ENCODE assay signal across 8 mouse cellular contexts in genomic region chr7:24902630-24903443, GRCm38 (mm10). TPM values are rescaled to one million over a fixed set of nuclear protein-coding genes. Genes with fewer than 3 reads are reported as not detected.
DNase-seq lines count a peak whose midpoint lies in the region; ATAC-seq and TF ChIP-seq lines count a peak whose summit lies in the region.

Gene Arhgef1, plus strand, starts transcription at chr7:24902912.

- TF ChIP-seq CTCF in intestine, postnatal 0 days (IDR thresholded peaks at IDR 0.05; ENCODE audit: low read depth), result no peak

- peak within 1 kb of the TSS; percentile 71 for H3K9ac ChIP-seq in intestine, postnatal 0 days (ENCODE audit: low read depth, low read length)
- peak within 1 kb of the TSS; percentile 79 for H3K9ac ChIP-seq in limb, embryonic 15.5 days
- peak within 1 kb of the TSS; percentile 82 for H3K9ac ChIP-seq in midbrain, embryonic 16.5 days (ENCODE audit: low read depth, low read length)

- peak; percentile 54 for ATAC-seq in intestine, postnatal 0 days
- no peak for ATAC-seq in limb, embryonic 15.5 days (ENCODE audit: insufficient number of reproducible peaks, low FRiP score, low TSS enrichment, low read depth)
- ATAC-seq in midbrain, embryonic 16.5 days, result no peak

- peak; percentile 25 to 36 for DNase-seq in left cerebral cortex, adult 18-20 months (ENCODE audit: low spot score in 2 of 2)
- no peak for DNase-seq in left cerebral cortex, adult 11 months (ENCODE audit: low spot score)
- peak; percentile 48 for DNase-seq in embryo, embryonic 10 days (ENCODE audit: low spot score)
- DNase-seq in heart, adult 11 months, result peak; percentile 98
- DNase-seq in splenic B cell, adult 2 months (ENCODE audit: low read depth, low spot score), result peak; percentile 80

- no peaks in the 10 kb centered on the region for H3K27me3 ChIP-seq in intestine, postnatal 0 days (replicated peaks; ENCODE audit: control insufficient read depth, insufficient read depth, low read length)
- H3K27me3 ChIP-seq in limb, embryonic 15.5 days, result no peaks in the 10 kb centered on the region
- no peaks in the 10 kb centered on the region for H3K27me3 ChIP-seq in midbrain, embryonic 16.5 days (ENCODE audit: control insufficient read depth, insufficient read depth, low read depth, low read length)
- H3K27me3 ChIP-seq in splenic B cell, adult 2 months (ENCODE audit: control insufficient read depth, insufficient read depth, low read length, poor library complexity, severe bottlenecking), result no peaks in the 10 kb centered on the region

- H3K4me1 ChIP-seq in intestine, postnatal 0 days (replicated peaks; ENCODE audit: control insufficient read depth, insufficient read depth, low read length), result no peaks in the 10 kb centered on the region
- peaks cover 48% of the 10 kb centered on the region for H3K4me1 ChIP-seq in limb, embryonic 15.5 days
- peaks cover 29% of the 10 kb centered on the region for H3K4me1 ChIP-seq in midbrain, embryonic 16.5 days (ENCODE audit: control insufficient read depth, insufficient read depth, low read length)

- peak within 1 kb of the TSS; percentile 53 for H3K4me3 ChIP-seq in intestine, postnatal 0 days (ENCODE audit: low read depth, low read length)
- peak within 1 kb of the TSS; percentile 80 for H3K4me3 ChIP-seq in limb, embryonic 15.5 days
- H3K4me3 ChIP-seq in midbrain, embryonic 16.5 days (ENCODE audit: low read depth, low read length), result peak within 1 kb of the TSS; percentile 59

- peaks cover 2% of the 10 kb centered on the region; the same call in 1 of the 2 replicates for H3K36me3 ChIP-seq in intestine, postnatal 0 days (ENCODE audit: control insufficient read depth, insufficient read depth)
- no peaks in the 10 kb centered on the region for H3K36me3 ChIP-seq in limb, embryonic 15.5 days
- no peaks in the 10 kb centered on the region for H3K36me3 ChIP-seq in midbrain, embryonic 16.5 days (ENCODE audit: control insufficient read depth, insufficient read depth, low read length)
- peaks cover 18% of the 10 kb centered on the region for H3K36me3 ChIP-seq in splenic B cell, adult 2 months (ENCODE audit: control insufficient read depth, insufficient read depth, low read length, poor library complexity, severe bottlenecking)

- H3K9me3 ChIP-seq in intestine, postnatal 0 days (ENCODE audit: control insufficient read depth), result no peaks in the 10 kb centered on the region
- no peaks in the 10 kb centered on the region for H3K9me3 ChIP-seq in limb, embryonic 15.5 days
- no peaks in the 10 kb centered on the region for H3K9me3 ChIP-seq in midbrain, embryonic 16.5 days (replicated peaks; ENCODE audit: control insufficient read depth, low read length, poor library complexity, severe bottlenecking)

- 4% methylated on average over 58 of the region's 68 CpGs for WGBS in intestine, postnatal 0 days
- 9% methylated on average over 37 of the region's 68 CpGs for WGBS in limb, embryonic 15.5 days
- 9% methylated on average over 43 of the region's 68 CpGs for WGBS in midbrain, embryonic 16.5 days

- H3K4me2 ChIP-seq in intestine, postnatal 0 days (replicated peaks; ENCODE audit: low read depth), result peak within 1 kb of the TSS; percentile 75
- peak within 1 kb of the TSS; percentile 67 for H3K4me2 ChIP-seq in limb, embryonic 15.5 days
- H3K4me2 ChIP-seq in midbrain, embryonic 16.5 days (ENCODE audit: low read length), result peak within 1 kb of the TSS; percentile 88

- H3K27ac ChIP-seq in intestine, postnatal 0 days (ENCODE audit: low read depth, low read length), result peak within 1 kb of the TSS; percentile 85
- peak within 1 kb of the TSS; percentile 91 for H3K27ac ChIP-seq in limb, embryonic 15.5 days
- H3K27ac ChIP-seq in midbrain, embryonic 16.5 days (ENCODE audit: low read length), result peak within 1 kb of the TSS; percentile 51

RNA-seq across cellular contexts. Expression of gene Arhgef1, which starts in this region (rescaled TPM):
- 10 to 100 TPM; 57.1 to 74.1 TPM for total RNA-seq in left cerebral cortex, adult 18-20 months (2021)
- 32.6 and 35.9 TPM in 2 replicates for polyA plus RNA-seq in intestine, postnatal 0 days (2015; fragmentation: Nextera tagmentation; extraction: Ambion mirVana)
- polyA plus RNA-seq in limb, embryonic 15.5 days (2015; fragmentation: Nextera tagmentation; extraction: Ambion mirVana), result 110 and 122 TPM in 2 replicates
- polyA plus RNA-seq in midbrain, embryonic 16.5 days (2015; fragmentation: Nextera tagmentation; extraction: Ambion mirVana), result 52.2 and 53.0 TPM in 2 replicates
